Mouse (Mus musculus) R1 (cell line): ENCODE measurements around the gene Mras.

Experiments
- DNase-seq: peaks from one replicate; pipeline ENCODE4 v3.0.0-alpha.2; 2018; ENCODE audit warnings: low read depth, low spot score

Mras gene

DNA sequence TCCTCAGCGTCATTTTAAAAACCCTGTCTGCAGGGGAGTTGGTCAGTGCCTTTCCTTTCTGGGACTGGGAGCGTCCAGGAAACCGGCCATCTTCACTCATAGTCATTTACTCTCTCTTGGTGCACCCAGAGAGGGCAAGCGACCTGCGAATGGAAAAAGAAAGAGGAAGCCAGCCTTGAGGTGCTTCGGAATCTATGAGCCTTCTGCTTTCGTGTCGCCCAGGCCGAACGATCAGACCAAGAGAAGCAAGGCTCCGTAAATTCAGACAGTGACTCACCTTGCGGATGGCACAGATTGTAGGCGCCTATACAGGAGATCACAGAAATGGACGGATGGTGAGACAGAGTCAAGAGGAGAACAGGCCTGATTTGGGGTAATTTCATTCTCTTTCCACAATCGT, 78.2 kb downstream of the Mras start:
- no peak for DNase-seq

DNA sequence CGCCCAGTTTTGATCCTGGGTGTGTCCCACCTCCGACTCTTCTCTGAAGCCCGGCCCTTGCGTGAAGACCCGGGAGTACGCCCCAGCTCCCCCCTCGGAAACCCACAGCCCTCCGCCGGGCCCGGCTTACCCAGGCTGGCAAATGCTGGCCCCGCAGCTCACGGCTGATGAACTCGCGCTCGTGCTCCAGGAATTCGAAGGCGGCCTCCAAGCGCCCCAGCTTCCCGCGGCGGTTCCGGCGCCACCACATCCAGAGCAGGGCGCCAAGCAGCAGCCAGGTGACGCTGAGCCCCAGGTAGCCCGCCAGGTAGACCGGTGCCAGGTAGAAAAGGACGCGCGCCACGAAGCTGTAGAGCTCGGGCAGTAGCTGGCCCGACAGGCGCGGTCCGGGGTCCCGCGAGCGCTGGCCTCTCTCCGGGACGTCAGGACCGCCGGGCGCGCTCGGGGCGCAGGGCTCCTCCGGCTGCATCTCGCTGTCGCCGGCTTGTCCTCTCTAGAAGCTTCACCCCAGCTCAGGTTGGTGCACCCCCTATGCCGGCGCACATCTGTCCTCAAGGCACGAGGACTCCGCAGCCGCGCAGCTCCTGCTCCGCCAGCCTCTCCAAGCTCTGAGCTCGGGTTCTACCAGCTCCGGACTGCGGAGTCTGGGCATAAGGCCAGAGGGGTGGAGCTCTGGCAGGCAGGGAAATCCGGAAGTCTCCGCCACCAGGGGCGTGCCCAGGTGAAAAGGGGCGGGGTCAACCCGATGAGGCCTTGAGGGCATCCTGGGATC, 79.1 kb downstream of the Mras start, which contains the start of gene Esyt3:
Gene Esyt3, minus strand, starts transcription at position 637 of the 772 bp plus-strand sequence.
- peak; percentile 90 for DNase-seq

DNA sequence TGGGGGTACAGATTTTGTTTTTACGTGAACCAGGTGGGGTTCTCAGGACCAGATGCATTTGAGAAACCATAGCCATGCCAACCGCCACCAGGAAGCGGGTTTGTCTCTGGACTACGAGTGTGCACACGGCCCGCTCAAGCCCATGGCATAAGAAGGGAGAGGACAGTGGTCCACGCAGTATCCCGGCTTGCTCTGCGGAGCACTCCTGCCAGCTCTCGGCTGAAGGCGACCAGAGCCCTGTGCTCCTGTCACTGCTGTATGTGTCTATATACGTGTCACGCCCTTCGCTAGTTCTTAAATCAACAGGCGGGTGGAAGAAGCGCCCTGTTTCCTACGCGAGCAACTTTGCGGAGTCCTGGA, 79.6 kb downstream of the Mras start:
- DNase-seq, result no peak

DNA sequence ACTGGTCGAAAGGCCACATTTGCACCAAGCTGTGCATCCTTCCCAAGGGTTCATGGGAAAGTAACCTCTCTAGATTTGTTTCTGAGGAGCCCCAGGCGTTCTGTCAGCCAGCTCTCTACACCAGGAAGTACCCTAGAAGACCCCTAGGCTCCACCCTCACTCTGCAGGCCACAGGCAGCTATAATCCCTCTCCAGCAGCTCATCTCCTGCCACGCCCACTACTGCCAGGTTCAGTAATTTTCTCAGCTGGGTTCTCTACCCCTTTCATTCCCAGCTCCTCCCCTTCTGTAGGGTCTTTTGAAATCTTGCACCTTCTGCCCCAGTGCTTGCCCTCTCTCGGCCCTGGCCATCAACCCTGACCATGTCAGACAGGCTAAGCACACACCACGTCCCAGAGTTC, 81.2 kb downstream of the Mras start:
- peak; percentile 64 for DNase-seq

DNA sequence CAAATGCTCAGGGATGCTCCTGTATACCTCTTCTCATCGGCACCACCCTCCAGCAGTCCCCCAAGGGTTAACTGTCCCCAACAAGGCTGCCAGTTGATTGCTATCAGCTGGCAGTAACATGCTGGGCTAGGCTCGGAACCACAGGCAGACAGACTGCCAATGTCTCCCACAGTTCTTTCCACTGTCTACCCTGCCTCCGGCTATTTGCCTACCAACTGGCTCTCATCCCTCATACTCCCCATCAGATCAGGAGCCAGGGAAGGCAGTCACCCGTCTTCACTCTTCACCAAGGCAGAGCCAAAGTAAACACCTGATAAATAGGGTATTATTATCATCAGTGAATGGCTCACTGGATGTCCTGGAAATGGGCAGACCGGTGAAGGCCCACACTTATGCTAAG, 82.4 kb downstream of the Mras start:
- no peak for DNase-seq

DNA sequence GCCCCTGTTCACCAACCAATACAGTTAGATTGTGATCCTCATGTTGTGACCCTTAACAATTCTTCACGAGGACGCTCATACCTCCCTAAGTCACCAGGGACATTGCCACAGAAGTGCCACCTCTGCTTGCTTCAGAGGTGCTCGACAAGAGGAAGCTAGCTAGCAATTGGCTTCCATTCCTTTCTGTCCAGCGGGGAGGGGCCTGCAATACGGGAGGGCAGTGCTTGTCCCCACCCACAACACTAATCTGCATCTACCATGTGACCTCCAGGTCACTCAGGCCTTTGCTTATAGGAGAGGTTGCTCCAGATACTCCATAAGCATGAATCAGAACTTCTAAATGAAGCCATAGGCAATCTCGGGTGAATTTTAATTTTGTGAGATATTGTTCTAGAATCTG, 83.8 kb downstream of the Mras start:
- no peak for DNase-seq

DNA sequence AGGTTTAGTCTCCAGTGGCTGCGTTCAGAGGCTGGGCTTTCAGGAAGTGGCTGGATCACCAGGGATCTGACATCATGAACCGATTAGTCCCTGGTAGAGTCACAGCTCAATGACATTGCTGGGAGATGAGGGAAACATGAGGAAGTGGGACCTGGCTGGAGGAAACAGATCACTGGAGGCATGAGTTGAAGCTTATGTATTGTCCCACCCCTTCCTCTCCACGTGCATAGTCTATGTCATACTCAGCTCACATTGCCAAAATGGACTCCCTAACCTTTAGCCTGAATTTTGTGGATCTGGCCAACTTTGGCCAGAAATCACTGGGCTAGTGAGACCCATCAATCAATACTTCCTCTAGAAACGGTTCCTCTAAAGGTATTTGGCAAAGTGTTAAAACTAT, 84.2 kb downstream of the Mras start:
- DNase-seq, result no peak

DNA sequence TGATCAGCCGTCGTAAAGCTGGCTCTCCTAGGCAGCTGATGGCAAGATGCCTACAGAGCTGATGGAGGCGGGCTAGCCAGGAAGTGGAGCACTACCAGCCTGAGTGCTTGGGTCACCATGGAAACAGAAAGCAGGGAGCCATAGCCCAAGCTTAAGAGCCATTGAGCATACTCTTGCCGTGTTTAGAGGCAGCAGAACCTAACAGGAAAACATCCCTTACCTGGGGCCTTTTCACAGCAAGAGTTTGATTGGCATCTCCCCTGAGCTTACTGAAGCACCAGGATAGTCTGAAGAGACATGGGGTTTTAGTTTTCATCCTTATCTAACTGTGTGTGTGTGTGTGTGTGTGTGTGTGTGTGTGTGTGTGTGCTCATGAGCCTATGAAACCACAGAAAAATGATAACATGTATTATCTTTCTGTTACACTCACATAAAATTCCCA, 91.8 kb downstream of the Mras start:
- peak; percentile 38 for DNase-seq

DNA sequence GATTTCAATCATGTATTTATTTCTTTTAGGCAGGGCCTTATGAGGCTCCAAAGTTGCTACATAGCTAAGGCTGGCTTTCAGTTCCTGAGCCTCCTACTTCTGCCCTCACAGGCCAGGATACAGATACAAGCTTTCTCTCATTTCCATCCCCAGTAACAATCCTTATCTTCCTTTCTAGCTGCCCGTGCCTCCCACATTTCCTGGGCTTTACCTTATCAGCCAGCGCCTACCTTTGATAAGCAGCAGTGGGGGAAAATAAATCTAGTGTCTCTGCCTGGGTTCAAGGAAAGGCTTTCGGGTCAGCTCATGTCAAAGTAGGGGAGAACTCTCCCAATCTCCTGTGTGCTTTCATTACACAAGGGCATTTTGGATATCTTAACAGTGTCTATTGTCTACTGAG, 95.6 kb downstream of the Mras start:
- DNase-seq, result no peak

DNA sequence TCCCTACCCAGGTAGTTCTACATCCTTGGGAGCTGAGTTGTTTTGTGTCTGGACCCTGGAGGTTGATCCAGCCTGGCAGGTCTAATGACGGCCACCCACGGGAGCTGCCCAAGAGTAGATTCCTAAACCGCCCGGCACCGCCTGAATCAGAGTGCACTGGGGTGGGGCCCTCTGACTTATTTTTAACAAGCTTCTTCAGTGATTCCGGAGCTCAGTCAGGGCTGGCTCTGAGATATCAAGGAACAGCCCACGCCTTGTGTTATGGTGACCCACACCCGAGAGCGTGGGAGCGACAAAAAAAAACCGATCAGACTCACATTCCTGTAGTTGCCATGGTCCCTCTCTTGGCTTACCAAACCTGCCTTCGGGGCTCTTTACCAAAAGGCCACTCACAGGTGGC, 97.1 kb downstream of the Mras start:
- DNase-seq, result no peak

DNA sequence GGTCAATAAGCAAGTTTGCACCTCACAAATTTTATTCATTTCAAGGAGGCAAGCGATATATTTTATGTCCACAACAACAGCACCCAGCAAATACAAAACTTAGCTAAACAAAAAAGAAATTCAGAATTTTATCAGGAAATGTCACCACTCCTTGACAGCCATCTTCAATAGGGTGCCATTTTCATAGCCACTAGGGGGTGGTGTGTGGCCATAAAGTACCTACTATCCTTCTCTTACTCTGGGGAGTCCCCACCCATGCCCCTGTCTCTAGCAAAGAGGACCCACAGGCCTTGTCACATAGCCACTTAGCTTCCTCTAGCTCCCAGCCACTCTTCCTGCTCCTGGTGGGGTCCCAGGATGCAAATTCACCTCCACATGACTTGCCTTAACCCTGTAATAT, 98.0 kb downstream of the Mras start:
- DNase-seq, result peak; percentile 35

DNA sequence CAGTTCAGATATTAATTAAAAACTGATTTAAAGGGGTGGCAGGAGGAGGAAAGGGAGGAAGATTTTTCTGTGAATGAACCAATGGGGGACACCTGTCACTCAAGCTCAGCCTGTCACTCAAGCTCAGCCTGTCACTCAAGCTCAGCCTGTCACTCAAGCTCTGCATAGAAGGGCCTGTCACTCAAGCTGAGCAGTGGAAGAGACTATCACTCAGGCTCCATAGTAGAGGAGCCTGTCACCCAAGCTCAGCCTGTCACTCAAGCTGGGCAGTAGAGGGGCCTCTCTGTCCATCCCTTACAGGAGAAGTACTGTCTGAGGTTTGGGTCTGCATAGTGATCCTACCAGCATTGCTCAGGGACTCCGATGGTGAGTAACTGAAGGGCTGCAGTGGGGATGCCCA, 98.9 kb downstream of the Mras start:
- DNase-seq, result no peak

DNA sequence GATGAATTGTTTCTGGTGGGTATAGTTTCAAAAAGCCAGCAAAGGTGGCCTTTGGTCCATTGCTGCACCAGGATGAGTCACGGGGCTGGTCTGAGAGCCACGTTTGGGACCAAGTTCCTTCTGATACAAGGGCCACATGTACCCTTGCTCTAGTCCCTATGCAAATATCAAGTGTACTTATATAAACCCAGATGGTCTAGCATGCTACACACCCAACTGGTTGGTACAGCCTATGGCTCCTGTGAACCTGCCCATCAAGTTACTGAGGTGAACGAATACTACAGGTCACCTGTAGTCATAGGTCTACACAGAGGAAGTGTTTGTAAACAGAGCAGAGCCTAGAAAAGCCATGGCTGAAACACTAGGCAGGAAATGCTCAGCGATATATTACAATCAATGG, 100.6 kb downstream of the Mras start:
- DNase-seq, result no peak
